Mouse (Mus musculus): ENCODE results near the gene Myh7b. TPM values are rescaled to one million over a fixed set of nuclear protein-coding genes. Genes with fewer than 3 reads are reported as not detected.

Myh7b gene
- total RNA-seq, 1 experiment from 2014 or later, result not detected

GRCm38 (mm10) chr2:155595516-155595915, 15.5 kb upstream of the Myh7b start:
- no peak for ATAC-seq (replicated peaks; ENCODE audit: low read depth, poor library complexity, severe bottlenecking)

- ATAC-seq (replicated peaks; ENCODE audit: low read depth, poor library complexity, severe bottlenecking), result no peak
These were observed 7.3 kb upstream of the Myh7b start for GRCm38 (mm10) chr2:155603707-155604106.

- ATAC-seq (replicated peaks; ENCODE audit: low read depth, poor library complexity, severe bottlenecking), result peak; percentile 43; the same call in 1 of the 2 replicates
These were observed 6.3 kb upstream of the Myh7b start for GRCm38 (mm10) chr2:155604560-155605235.

GRCm38 (mm10) chr2:155605236-155605589, 5.8 kb upstream of the Myh7b start:
- 0 out of 2 replicates have a peak, but pooled peaks have one; percentile 12 for ATAC-seq (replicated peaks; ENCODE audit: low read depth, poor library complexity, severe bottlenecking)

GRCm38 (mm10) chr2:155606360-155606759, 4.7 kb upstream of the Myh7b start:
- no peak for ATAC-seq (replicated peaks; ENCODE audit: low read depth, poor library complexity, severe bottlenecking)

GRCm38 (mm10) chr2:155611834-155612550, 980 bp downstream of the Myh7b start:
- ATAC-seq (replicated peaks; ENCODE audit: low read depth, poor library complexity, severe bottlenecking), result no peak

- ATAC-seq (replicated peaks; ENCODE audit: low read depth, poor library complexity, severe bottlenecking), result peak; percentile 99
These were observed 2.3 kb downstream of the Myh7b start for GRCm38 (mm10) chr2:155613326-155613755.

GRCm38 (mm10) chr2:155613953-155614352, 2.9 kb downstream of the Myh7b start:
- no peak for ATAC-seq (replicated peaks; ENCODE audit: low read depth, poor library complexity, severe bottlenecking)

GRCm38 (mm10) chr2:155616971-155617370, 6.0 kb downstream of the Myh7b start:
- no peak for ATAC-seq (replicated peaks; ENCODE audit: low read depth, poor library complexity, severe bottlenecking)

- ATAC-seq (replicated peaks; ENCODE audit: low read depth, poor library complexity, severe bottlenecking), result peak; percentile 80
These were observed 8.8 kb downstream of the Myh7b start for GRCm38 (mm10) chr2:155619817-155620216.

GRCm38 (mm10) chr2:155622606-155623005, 11.6 kb downstream of the Myh7b start:
- ATAC-seq (replicated peaks; ENCODE audit: low read depth, poor library complexity, severe bottlenecking), result no peak

GRCm38 (mm10) chr2:155623996-155624395, 13.0 kb downstream of the Myh7b start:
- ATAC-seq (replicated peaks; ENCODE audit: low read depth, poor library complexity, severe bottlenecking), result no peak

GRCm38 (mm10) chr2:155624730-155625129, 13.7 kb downstream of the Myh7b start:
- ATAC-seq (replicated peaks; ENCODE audit: low read depth, poor library complexity, severe bottlenecking), result peak; percentile 56

- ATAC-seq (replicated peaks; ENCODE audit: low read depth, poor library complexity, severe bottlenecking), result no peak
These were observed 15.3 kb downstream of the Myh7b start for GRCm38 (mm10) chr2:155626277-155626676.

GRCm38 (mm10) chr2:155627030-155627738, 16.2 kb downstream of the Myh7b start:
- ATAC-seq (replicated peaks; ENCODE audit: low read depth, poor library complexity, severe bottlenecking), result peak; percentile 58

- no peak for ATAC-seq (replicated peaks; ENCODE audit: low read depth, poor library complexity, severe bottlenecking)
These were observed 17.1 kb downstream of the Myh7b start for GRCm38 (mm10) chr2:155628112-155628511.

- ATAC-seq (replicated peaks; ENCODE audit: low read depth, poor library complexity, severe bottlenecking), result no peak
These were observed 17.5 kb downstream of the Myh7b start for GRCm38 (mm10) chr2:155628519-155628918.

GRCm38 (mm10) chr2:155629231-155629661, 18.2 kb downstream of the Myh7b start:
- ATAC-seq (replicated peaks; ENCODE audit: low read depth, poor library complexity, severe bottlenecking), result peak; percentile 22; the same call in 1 of the 2 replicates

- no peak for ATAC-seq (replicated peaks; ENCODE audit: low read depth, poor library complexity, severe bottlenecking)
These were observed 19.1 kb downstream of the Myh7b start for GRCm38 (mm10) chr2:155630153-155630552.

GRCm38 (mm10) chr2:155630590-155631416, 19.8 kb downstream of the Myh7b start:
- 0 out of 2 replicates have a peak, but pooled peaks have one; percentile 2 for ATAC-seq (replicated peaks; ENCODE audit: low read depth, poor library complexity, severe bottlenecking)

All from common myeloid progenitor, adult 5-6 weeks (primary cell).